Mouse (Mus musculus) cortical plate, adult 2 months (tissue): ENCODE measurements around the gene Tlcd2.

Experiments
- CTCF ChIP-seq: fragments of 200-500 bp; IDR thresholded peaks from 2 replicates; pipeline ENCODE4 v1.5.1; 2011; ENCODE audit warnings: mild to moderate bottlenecking, control low read depth, low read length; ENCODE audit not compliant: insufficient read depth; ENCODE audit errors: extremely low read depth
- POLR2A ChIP-seq: fragments of 200-500 bp; IDR thresholded peaks from 2 replicates; pipeline ENCODE4 v1.6.1; 2011; ENCODE audit warnings: mild to moderate bottlenecking, low read length, control low read depth; ENCODE audit not compliant: insufficient read depth; ENCODE audit errors: extremely low read depth

GRCm38 (mm10) chr11:75515186-75515585 is 53.7 kb downstream of the Tlcd2 start:
- TF ChIP-seq POLR2A: no peak
- TF ChIP-seq CTCF: no peak
